Mouse (Mus musculus) ZHBTc4 (cell line): ENCODE data around the gene Pml.
"Not testable (repeated sequence)": the region's sequence is repeated elsewhere in the genome, so short reads cannot be mapped to it uniquely, and the experiment has no call there.

Experiments
- DNase-seq: peaks from one replicate; pipeline ENCODE4 v3.0.0-alpha.2; 2011; ENCODE audit warnings: low read depth, low spot score

The Pml gene

GRCm38 (mm10) chr9:58272068-58272541, 22.5 kb upstream of the Pml start:
- peak; percentile 66 for DNase-seq

DNA sequence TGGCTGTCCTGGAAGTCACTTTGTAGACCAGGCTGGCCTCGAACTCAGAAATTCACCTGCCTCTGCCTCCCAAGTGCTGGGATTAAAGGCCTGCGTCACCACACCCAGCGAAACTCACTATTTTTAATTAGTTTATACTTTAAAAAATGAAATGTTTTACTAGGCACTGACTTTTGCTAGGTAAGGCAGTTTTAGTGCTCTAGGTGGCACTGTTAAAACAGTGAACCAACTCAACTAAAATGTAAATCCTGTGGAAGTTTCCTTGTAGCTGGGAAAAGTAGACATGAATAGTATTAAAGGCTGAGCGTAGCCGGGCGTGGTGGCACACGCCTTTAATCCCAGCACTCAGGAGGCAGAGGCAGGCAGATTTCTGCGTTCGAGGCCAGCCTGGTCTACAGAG, 22.0 kb upstream of the Pml start:
- peak; percentile 73 for DNase-seq

DNA sequence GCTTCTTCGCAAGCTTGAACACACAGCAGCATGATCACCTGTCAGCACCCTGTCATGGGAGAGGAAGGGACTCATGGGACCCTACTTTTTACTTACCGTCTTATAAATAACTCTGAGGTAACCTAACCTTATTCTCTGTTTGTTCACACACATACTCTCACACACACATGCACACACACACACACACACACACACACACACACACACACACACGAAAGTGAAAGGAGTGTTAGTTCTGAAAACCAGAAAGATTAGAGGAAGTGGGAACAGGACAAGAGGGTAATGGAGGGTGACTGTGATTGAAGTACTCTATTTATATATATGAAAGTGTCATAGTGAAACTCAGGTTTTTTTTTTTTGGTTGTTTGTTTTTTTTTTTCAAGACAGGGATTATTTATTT, 21.5 kb upstream of the Pml start:
- peak; percentile 36 for DNase-seq

DNA sequence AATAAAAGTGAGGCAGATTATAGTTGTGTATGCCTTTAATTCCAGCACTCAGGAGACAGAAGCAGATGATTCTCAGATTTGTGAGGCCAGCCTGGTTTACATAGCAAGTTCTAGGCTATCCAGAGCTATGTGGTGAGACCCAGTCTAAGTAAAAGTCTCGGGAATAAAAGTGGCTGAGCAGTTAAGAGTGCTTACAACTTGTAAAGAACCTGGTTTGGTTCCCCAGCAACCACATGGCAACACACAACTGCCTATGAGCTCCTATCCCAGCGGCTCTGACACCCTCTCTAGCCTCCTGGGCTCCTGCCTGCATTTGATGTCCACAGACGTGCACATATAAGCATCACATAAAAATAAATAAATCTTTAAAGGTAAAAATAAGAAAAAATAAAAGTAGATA, 20.5 kb upstream of the Pml start:
- peak; percentile 68 for DNase-seq

DNA sequence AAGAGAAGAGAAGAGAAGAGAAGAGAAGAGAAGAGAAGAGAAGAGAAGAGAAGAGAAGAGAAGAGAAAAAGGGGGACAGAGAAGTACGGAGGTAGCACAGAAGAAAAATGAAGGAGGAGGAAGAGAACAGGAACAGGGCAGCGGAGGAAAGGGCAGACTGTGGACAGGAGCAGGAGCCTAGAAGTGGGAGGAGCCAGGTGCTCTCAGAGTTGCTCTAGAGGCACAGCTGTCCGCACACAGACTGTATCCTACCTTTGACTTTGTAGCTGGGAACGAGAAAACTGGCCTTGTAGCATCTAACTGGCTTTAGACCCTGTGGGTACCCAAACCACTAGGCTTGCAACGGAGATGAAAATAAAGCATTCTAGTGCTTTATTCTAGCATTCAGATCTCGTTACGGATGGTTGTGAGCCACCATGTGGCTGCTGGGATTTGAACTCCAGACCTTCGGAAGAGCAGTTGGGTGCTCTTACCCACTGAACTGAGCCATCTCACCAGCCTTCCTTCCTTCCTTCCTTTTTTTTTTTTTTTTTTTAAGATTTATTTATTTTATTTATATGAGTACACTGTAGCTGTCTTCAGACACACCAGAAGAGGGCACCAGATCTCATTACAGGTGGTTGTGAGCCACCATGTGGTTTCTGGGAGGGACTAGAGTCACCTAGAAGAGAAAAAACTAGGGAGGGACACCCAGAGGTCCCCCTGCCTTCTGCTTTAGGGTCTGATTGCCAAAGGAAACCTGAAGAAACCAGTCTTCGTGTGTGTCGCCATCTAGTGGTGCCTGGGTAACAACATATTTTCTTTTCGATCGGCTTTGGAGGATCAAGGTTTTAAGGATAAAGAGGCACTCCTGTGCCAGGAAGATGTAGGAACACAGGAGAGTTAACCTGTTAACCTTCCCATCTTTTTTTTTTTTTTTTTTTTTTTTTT, 19.1 kb upstream of the Pml start:
- peak; percentile 94 for DNase-seq

GRCm38 (mm10) chr9:58267046-58267445, 17.5 kb upstream of the Pml start:
- DNase-seq: no peak

DNA sequence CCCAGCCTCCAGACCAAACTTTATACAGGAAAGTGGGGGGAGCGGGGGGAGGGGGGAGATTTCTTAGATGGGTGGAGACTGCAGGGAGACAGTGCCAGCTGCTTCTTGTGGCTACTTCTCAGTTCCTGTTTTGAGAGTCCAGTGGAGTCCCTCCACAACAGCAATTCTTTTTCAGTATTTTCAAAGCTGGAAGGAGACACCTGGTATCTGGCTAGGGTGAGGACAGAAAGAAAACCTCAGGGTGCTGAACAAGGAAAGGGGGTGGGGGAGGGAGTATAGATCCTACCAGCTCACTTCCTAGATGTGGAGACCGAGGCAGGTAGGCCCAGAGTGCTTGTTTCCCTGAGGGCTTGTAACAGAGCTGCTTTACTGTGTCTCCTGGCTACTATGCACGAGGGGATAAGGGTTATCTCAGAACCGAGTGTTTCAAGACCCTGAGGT, 17.0 kb upstream of the Pml start:
- DNase-seq: no peak

DNA sequence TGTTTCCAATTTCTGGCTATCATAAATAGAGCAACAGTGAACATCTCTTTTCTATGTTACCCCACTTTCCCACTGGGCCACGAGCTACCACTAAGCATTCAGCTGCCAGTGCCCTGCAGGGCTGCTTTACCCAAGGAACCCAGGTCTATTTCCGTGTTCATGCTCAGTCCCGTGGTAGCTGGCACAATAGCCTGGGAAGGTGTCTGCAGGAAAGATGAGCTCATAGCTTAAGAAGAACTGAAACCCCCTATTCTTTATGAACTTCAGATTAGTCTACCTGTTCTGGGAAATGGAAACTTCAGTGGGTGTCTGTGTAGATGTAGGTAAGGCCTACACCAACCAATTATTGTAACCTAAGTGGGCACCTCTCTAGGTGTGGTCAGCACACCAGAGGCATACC, 15.8 kb upstream of the Pml start:
- no peak for DNase-seq

- no peak for DNase-seq
These were observed 12.9 kb upstream of the Pml start for GRCm38 (mm10) chr9:58262507-58262906.

- no peak for DNase-seq
These were observed 6.4 kb upstream of the Pml start for GRCm38 (mm10) chr9:58255704-58256685.

GRCm38 (mm10) chr9:58255105-58255504, 5.5 kb upstream of the Pml start:
- DNase-seq: peak; percentile 48

DNA sequence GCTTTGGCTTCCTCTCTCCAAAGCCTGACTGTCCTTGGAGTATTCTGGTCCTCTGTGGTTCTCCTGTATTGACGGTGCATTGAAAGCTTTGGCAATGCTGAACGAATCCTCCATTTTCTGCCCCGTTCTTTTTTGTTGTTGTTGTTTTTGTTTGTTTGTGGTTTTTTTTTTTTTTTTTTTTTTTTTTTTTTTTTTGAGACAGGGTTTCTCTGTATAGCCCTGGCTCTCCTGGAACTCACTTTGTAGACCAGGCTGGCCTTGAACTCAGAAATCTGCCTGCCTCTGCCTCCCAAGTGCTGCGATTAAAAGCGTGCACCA, 4.2 kb upstream of the Pml start:
- not testable (repeated sequence) for DNase-seq

GRCm38 (mm10) chr9:58253033-58253804, 3.6 kb upstream of the Pml start, which contains the start of gene Stoml1:
Gene Stoml1, plus strand, starts transcription at chr9:58253164.
- DNase-seq: peak; percentile 99

DNA sequence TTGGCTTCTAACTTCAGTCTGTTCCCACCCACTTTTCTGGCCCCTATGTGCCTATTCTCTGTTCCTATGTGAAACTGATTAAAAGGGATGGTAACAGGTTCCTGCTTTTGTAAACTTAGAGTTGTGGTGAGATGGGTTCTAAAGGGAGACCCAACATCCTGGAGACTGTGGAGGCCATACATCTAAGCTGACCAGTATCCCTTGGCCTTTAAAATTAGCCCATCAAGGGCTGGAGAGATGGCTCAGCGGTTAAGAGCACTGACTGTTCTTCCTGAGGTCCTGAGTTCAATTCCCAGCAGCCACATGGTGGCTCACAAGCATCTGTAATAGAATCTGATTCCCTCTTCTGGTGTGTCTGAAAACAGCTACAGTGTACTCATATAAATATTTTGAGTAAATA, 1.1 kb upstream of the Pml start:
- not testable (repeated sequence) for DNase-seq

DNA sequence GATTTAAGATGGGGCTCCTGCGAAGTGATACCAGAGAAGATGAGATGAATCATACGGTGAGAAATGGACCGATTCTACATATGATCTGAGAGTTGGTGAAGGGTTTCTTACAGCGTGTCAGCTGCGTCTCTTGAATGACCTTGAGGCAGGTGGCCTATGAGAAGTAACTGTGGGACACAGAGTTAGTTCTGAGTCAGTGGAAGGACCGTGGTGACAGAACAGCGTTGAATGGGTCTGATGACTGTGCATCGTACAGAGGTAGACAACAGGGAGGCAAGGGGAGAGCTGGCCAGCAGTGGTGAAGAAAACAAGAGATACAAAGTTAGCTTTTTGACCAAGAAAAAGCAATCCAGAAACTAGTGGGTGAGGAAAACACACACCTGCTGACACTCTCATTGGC, 736 bp upstream of the Pml start:
- DNase-seq: no peak

DNA sequence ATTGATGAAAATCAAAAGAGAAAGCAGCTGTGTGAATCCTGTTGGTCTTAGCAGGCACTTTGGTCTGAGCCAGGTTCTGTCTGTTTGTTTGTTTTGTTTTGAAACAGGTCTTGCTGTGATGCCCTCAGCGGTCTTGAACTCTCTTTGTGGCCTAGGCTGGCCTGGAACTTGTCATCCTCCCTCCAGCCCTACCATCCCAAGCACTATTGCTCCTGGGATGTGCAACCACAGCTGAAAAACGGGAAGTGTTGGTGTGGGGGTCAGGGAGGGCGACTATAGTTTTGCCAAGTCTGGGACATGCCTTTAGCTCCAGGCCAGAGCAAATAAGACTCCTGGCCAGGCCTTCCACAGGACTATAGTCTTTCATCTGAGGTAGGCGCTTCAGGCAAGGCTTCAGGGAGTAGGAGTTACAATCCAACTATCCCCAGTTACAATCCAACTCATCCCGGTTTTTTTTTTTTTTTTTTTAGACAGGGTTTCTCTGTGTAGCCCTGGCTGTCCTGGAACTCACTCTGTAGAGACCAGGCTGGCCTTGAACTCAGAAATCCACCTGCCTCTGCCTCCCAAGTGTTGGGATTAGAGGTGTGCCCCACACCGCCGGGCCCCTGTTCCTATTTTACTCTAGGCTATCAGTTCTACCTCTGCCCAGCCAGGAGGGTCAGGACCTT, 706 bp downstream of the Pml start:
- no peak for DNase-seq

- peak; percentile 92 for DNase-seq
These were observed 2.4 kb downstream of the Pml start for GRCm38 (mm10) chr9:58247064-58247759.

GRCm38 (mm10) chr9:58246083-58246591, 3.4 kb downstream of the Pml start:
- DNase-seq: no peak

DNA sequence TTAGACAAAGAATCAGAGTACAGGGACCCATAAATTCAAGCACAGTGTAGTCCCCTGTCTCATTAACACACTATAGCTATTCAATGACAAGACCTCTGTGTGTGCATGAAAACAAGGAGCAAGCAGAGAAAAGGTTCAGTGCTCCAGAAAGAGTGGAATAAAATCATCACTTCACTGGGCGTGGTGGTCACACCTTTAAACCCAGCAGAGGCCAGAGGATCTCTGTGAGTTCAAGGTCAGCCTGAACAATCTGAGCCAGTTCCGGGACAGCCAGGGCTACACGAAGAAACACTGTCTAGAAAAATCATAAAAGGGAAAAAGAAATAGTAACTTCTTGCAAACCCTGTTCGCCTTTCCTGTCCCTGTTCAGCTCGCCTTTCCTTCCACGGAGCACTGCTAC, 5.9 kb downstream of the Pml start:
- DNase-seq: peak; percentile 46

GRCm38 (mm10) chr9:58242696-58243095, 6.9 kb downstream of the Pml start:
- DNase-seq: no peak
